10 mouse cellular contexts compared by ENCODE assay signal in the genomic region with DNA sequence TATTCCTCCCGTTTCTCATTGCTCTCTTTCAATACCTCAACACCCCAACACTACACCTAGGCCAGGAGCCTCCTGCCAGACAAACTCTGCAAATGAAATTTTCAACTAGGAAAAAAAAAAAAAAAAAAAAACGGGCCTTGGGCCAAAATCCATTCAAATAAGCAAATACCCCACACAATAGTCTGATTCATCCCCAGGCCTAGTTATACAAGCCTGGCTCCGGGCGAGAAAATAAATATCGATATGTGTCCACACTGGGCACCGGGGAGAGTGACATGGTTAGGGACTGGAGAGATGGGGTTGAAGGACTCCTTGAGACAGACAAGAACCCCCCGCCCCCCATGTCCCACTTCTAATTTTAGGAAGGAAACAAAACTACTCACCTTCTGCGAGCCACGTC. TPM values are rescaled to one million over a fixed set of nuclear protein-coding genes. Genes with fewer than 3 reads are reported as not detected.
DNase-seq lines count a peak whose midpoint lies in the region; ATAC-seq and TF ChIP-seq lines count a peak whose summit lies in the region.
"Had no signal": no experiment of that assay in that cellular context is flagged by ENCODE, and none has a peak within 500 bp of the region (broad histone marks: within the 10 kb centered on the region; RNA-seq: fewer than 3 reads in every experiment).

No protein-coding gene starts in this region.

- peak overlapping the region; percentile 93 for H3K4me2 ChIP-seq in heart, postnatal 0 days (ENCODE audit: low read depth, low read length)
- H3K4me2 ChIP-seq in hindbrain, embryonic 12.5 days (replicated peaks): peak overlapping the region; percentile 97
- H3K4me2 ChIP-seq in midbrain, embryonic 14.5 days (ENCODE audit: low read length): peak overlapping the region; percentile 98

- TF ChIP-seq POLR2A in heart, adult 2 months (IDR thresholded peaks at IDR 0.05; ENCODE audit: insufficient read depth, low read depth, low read length): no peak

- no peak for ATAC-seq in heart, postnatal 0 days (ENCODE audit: insufficient read depth, low read depth)
- ATAC-seq in hindbrain, embryonic 12.5 days (ENCODE audit: low FRiP score): no peak
- ATAC-seq in midbrain, embryonic 14.5 days (ENCODE audit: low FRiP score, low TSS enrichment): no peak
- ATAC-seq: Patski had no signal

- WGBS in heart, postnatal 0 days: 41% methylated on average over 9 of the region's 9 CpGs
- 38% methylated on average over 9 of the region's 9 CpGs for WGBS in heart, adult 2 months
- 28% methylated on average over 9 of the region's 9 CpGs for WGBS in hindbrain, embryonic 12.5 days
- 24% methylated on average over 9 of the region's 9 CpGs for WGBS in midbrain, embryonic 14.5 days

- no peak for TF ChIP-seq CTCF in heart, postnatal 0 days (IDR thresholded peaks at IDR 0.05; ENCODE audit: low read depth)
- no peak for TF ChIP-seq CTCF in heart, adult 2 months (IDR thresholded peaks at IDR 0.05)

- H3K9ac ChIP-seq in heart, postnatal 0 days (replicated peaks; ENCODE audit: low read depth, low read length): no peak overlapping the region
- H3K9ac ChIP-seq in heart, adult 2 months (ENCODE audit: low read depth, low read length): no peak overlapping the region
- no peak overlapping the region for H3K9ac ChIP-seq in hindbrain, embryonic 12.5 days
- H3K9ac ChIP-seq in midbrain, embryonic 14.5 days (replicated peaks; ENCODE audit: low read length): no peak overlapping the region

- H3K36me3 ChIP-seq in heart, postnatal 0 days (replicated peaks; ENCODE audit: control insufficient read depth, insufficient read depth, low read length): no peaks in the 10 kb centered on the region
- H3K36me3 ChIP-seq in heart, adult 2 months (ENCODE audit: control insufficient read depth, insufficient read depth, low read length): no peaks in the 10 kb centered on the region
- no peaks in the 10 kb centered on the region for H3K36me3 ChIP-seq in hindbrain, embryonic 12.5 days
- H3K36me3 ChIP-seq in midbrain, embryonic 14.5 days (ENCODE audit: control insufficient read depth, insufficient read depth, low read length): no peaks in the 10 kb centered on the region

- H3K4me3 ChIP-seq in heart, postnatal 0 days (ENCODE audit: low read depth, low read length): peak overlapping the region; percentile 58
- H3K4me3 ChIP-seq in heart, adult 2 months: no peak overlapping the region
- peak overlapping the region; percentile 51 for H3K4me3 ChIP-seq in hindbrain, embryonic 12.5 days
- H3K4me3 ChIP-seq in midbrain, embryonic 14.5 days (replicated peaks; ENCODE audit: low read depth, low read length): no peak overlapping the region

- TF ChIP-seq EP300 in heart, postnatal 0 days (IDR thresholded peaks at IDR 0.05; ENCODE audit: low read depth): no peak
- TF ChIP-seq EP300 in heart, adult 2 months (IDR thresholded peaks at IDR 0.05; ENCODE audit: insufficient read depth, low read depth, low read length): no peak

- peaks cover 55% of the 10 kb centered on the region for H3K27me3 ChIP-seq in heart, postnatal 0 days (ENCODE audit: control insufficient read depth, insufficient read depth, low read length)
- H3K27me3 ChIP-seq in heart, adult 2 months (ENCODE audit: control insufficient read depth, insufficient read depth, low read length): no peaks in the 10 kb centered on the region
- peaks cover 82% of the 10 kb centered on the region for H3K27me3 ChIP-seq in hindbrain, embryonic 12.5 days
- peaks cover 66% of the 10 kb centered on the region for H3K27me3 ChIP-seq in midbrain, embryonic 14.5 days (ENCODE audit: control insufficient read depth, insufficient read depth, low read length)

- no peaks in the 10 kb centered on the region for H3K79me2 ChIP-seq in heart, adult 2 months (replicated peaks; ENCODE audit: control insufficient read depth, insufficient read depth, low read length)

- intact Hi-C loops in heart, adult 2 months (cut with DNase I): no loop called here

- H3K27ac ChIP-seq in heart, postnatal 0 days (ENCODE audit: low read depth): no peak overlapping the region
- H3K27ac ChIP-seq in heart, adult 2 months: no peak overlapping the region
- H3K27ac ChIP-seq in hindbrain, embryonic 12.5 days: no peak overlapping the region
- H3K27ac ChIP-seq in midbrain, embryonic 14.5 days (replicated peaks; ENCODE audit: low read depth, low read length): no peak overlapping the region

- DNase-seq in heart, postnatal 0 days (ENCODE audit: low spot score): no peak
- DNase-seq in heart, adult 2 months: no peak
- peak; percentile 60 for DNase-seq in MN1 (ENCODE audit: low spot score)
- DNase-seq in midbrain, embryonic 14.5 days: no peak
- DNase-seq in adrenal gland, postnatal 36 days: no peak
- DNase-seq in layer of hippocampus, postnatal 36 days: no peak
- DNase-seq in left cerebral cortex, adult 8-10 months (ENCODE audit: low spot score in 2 of 2): no peak
- DNase-seq: gastrocnemius, postnatal 25 days had no signal

- H3K9me3 ChIP-seq in heart, postnatal 0 days (replicated peaks; ENCODE audit: control insufficient read depth, low read length): no peaks in the 10 kb centered on the region
- H3K9me3 ChIP-seq in hindbrain, embryonic 12.5 days (replicated peaks): no peaks in the 10 kb centered on the region
- no peaks in the 10 kb centered on the region for H3K9me3 ChIP-seq in midbrain, embryonic 14.5 days (ENCODE audit: control insufficient read depth, low read length)

- H3K4me1 ChIP-seq in heart, postnatal 0 days (ENCODE audit: control insufficient read depth, insufficient read depth): peaks cover 10% of the 10 kb centered on the region
- peaks cover 4% of the 10 kb centered on the region for H3K4me1 ChIP-seq in heart, adult 2 months (ENCODE audit: control insufficient read depth, insufficient read depth, low read length)
- peaks cover 18% of the 10 kb centered on the region for H3K4me1 ChIP-seq in hindbrain, embryonic 12.5 days
- peaks cover 11% of the 10 kb centered on the region; the same call in 1 of the 2 replicates for H3K4me1 ChIP-seq in midbrain, embryonic 14.5 days (ENCODE audit: control insufficient read depth, insufficient read depth, low read length)

RNA-seq across cellular contexts. Expression of a gene that starts 1.6 kb away (rescaled TPM):
- total RNA-seq in heart, postnatal 0 days (2014; rRNA removed; ENCODE audit: low replicate concordance): 5.2 and 7.5 TPM in 2 replicates
- 2.2 and 2.4 TPM in 2 replicates for polyA plus RNA-seq in heart, postnatal 0 days (2015; fragmentation: Nextera tagmentation; extraction: Ambion mirVana)
- total RNA-seq in heart, adult 2 months (2021): not detected
- 0.59 and 0.61 TPM in 2 replicates for polyA plus RNA-seq in heart, adult 2 months (2012; rRNA removed)
- polyA plus RNA-seq in hindbrain, embryonic 12.5 days (2016; fragmentation: Nextera tagmentation; extraction: Ambion mirVana): 8.2 and 8.4 TPM in 2 replicates
- 4.0 and 6.9 TPM in 2 replicates for polyA plus RNA-seq in midbrain, embryonic 14.5 days (2014; fragmentation: Nextera tagmentation; extraction: Ambion mirVana)
- total RNA-seq in adrenal gland, postnatal 36 days (2021): 1 to 10 TPM; 1.2 to 3.0 TPM
- 10 to 100 TPM; 15.1 to 16.3 TPM for total RNA-seq in layer of hippocampus, postnatal 36 days (2021)
- total RNA-seq in left cerebral cortex, adult 8-10 months (2022): 10 to 100 TPM; 10.2 to 13.5 (median 11.1) TPM

RNA-seq across cellular contexts. Expression of a gene that starts 50.9 kb away (rescaled TPM):
- total RNA-seq in heart, postnatal 0 days (2014; rRNA removed; ENCODE audit: low replicate concordance): 12.4 and 13.5 TPM in 2 replicates
- 12.6 and 13.1 TPM in 2 replicates for polyA plus RNA-seq in heart, postnatal 0 days (2015; fragmentation: Nextera tagmentation; extraction: Ambion mirVana)
- 10 to 100 TPM; 16.0 to 17.1 TPM for total RNA-seq in heart, adult 2 months (2021)
- polyA plus RNA-seq in heart, adult 2 months (2012; rRNA removed): 7.2 and 10.7 TPM in 2 replicates
- 41.8 and 50.0 TPM in 2 replicates for polyA plus RNA-seq in hindbrain, embryonic 12.5 days (2016; fragmentation: Nextera tagmentation; extraction: Ambion mirVana)
- polyA plus RNA-seq in midbrain, embryonic 14.5 days (2014; fragmentation: Nextera tagmentation; extraction: Ambion mirVana): 29.2 and 35.4 TPM in 2 replicates
- total RNA-seq in adrenal gland, postnatal 36 days (2021): 10 to 100 TPM; 23.9 to 25.7 TPM
- total RNA-seq in layer of hippocampus, postnatal 36 days (2021): 10 to 100 TPM; 35.6 to 40.4 TPM
- 10 to 100 TPM; 30.7 to 36.4 (median 32.0) TPM for total RNA-seq in left cerebral cortex, adult 8-10 months (2022)

Comparison
In these comparisons a context has a peak if more than half of its experiments do, and no peak if none do; other contexts are left out.
1. H3K4me3 ChIP-seq: peak in heart, postnatal 0 days (single experiment) and hindbrain, embryonic 12.5 days (single experiment); none in heart, adult 2 months (single experiment) and midbrain, embryonic 14.5 days (single experiment).
2. Peak in every context shown above with its lines, with median percentiles within 50 percentile points of each other: H3K4me2 ChIP-seq.